Mouse (Mus musculus) midbrain, embryonic 11.5 days (tissue): ENCODE data around the gene Cdiptos. TPM values are rescaled to one million over a fixed set of nuclear protein-coding genes. Genes with fewer than 3 reads are reported as not detected.

Experiments
- ATAC-seq: fragments of 200-750 bp; cut with Nextera tagmentation; 2 replicates; pipeline ENCODE4 v1.8.0; 2017; ENCODE audit warnings: moderate TSS enrichment, moderate library complexity; ENCODE audit not compliant: low FRiP score
- DNase-seq: peaks from one replicate; pipeline ENCODE4 v3.0.0; 2015; ENCODE audit warnings: low spot score; ENCODE audit errors: missing footprints
- H3K27ac ChIP-seq: fragments of 300-500 bp; sonication (generic); 2 replicates; pipeline ENCODE4 v1.5.1; 2014; ENCODE audit warnings: low read depth, low read length
- H3K27me3 ChIP-seq: fragments of 300-500 bp; sonication (generic); 2 replicates; pipeline ENCODE4 v1.6.1; 2014; ENCODE audit warnings: mild to moderate bottlenecking, low read length, moderate library complexity, mixed read lengths; ENCODE audit not compliant: control insufficient read depth, insufficient read depth
- H3K36me3 ChIP-seq: fragments of 300-500 bp; sonication (generic); 2 replicates; pipeline ENCODE4 v1.6.1; 2014; ENCODE audit warnings: mild to moderate bottlenecking, low read length, moderate library complexity, mixed read lengths; ENCODE audit not compliant: control insufficient read depth, insufficient read depth
- H3K4me1 ChIP-seq: fragments of 300-500 bp; sonication (generic); 2 replicates; pipeline ENCODE4 v1.6.1; 2014; ENCODE audit warnings: low read length; ENCODE audit not compliant: control insufficient read depth, insufficient read depth
- H3K4me2 ChIP-seq: fragments of 300-500 bp; sonication (generic); 2 replicates; pipeline ENCODE4 v1.6.1; 2014; ENCODE audit warnings: mild to moderate bottlenecking, moderate library complexity
- H3K4me3 ChIP-seq: fragments of 300-500 bp; sonication (generic); 2 replicates; pipeline ENCODE4 v1.5.1; 2014; ENCODE audit warnings: low read depth, low read length
- H3K9ac ChIP-seq: fragments of 300-500 bp; sonication (generic); 2 replicates; pipeline ENCODE4 v1.6.1; 2014; ENCODE audit warnings: low read length
- H3K9me3 ChIP-seq: fragments of 300-500 bp; sonication (generic); 2 replicates; pipeline ENCODE4 v1.6.1; 2016; ENCODE audit warnings: low read length; ENCODE audit not compliant: control insufficient read depth
- WGBS: fragments of 180-500 bp; shearing (Covaris S2); extraction: QIAGEN DNeasy Blood & Tissue Kit; methylation state at CpG from one replicate; pipeline ENCODE4 v1.1.7; 2014; 5-methylcytosine and 5-hydroxymethylcytosine counted together
- polyA plus RNA-seq: library from polyadenylated mRNA; unstranded; fragments of >200 nt; fragmentation: Nextera tagmentation; extraction: Ambion mirVana; gene quantifications from 2 replicates; pipeline ENCODE4 v1.2.1, GENCODE M21; 2014

Cdiptos gene
- polyA plus RNA-seq, 1 experiment from 2014 or later, result 1.3 TPM

DNA sequence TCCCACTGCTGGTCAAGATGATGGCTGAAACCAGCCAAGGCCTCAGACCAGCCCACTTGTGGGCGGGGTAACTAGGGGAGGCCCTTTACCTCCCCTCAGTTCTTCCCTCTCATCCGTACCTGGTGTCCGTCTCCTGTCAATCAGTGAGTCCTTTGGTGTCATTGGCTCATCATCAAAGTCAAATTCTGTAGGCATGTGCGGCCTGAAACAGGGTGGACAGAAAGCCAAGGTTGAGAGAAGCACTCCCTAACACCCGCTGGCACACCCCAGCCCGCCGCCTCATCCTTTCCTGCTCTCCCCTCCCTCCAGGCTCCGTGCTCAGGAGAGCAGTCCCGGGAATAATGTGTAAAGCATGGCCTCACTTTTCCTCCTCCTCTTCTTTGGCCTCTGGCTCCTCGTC is 40.2 kb upstream of the Cdiptos start:
- Histone ChIP-seq H3K36me3 (0 out of 2 replicates have a peak, but pooled peaks cover 4% of the 10 kb centered on the region), H3K4me3 (peak overlapping the region; percentile 80), H3K9ac (peak overlapping the region; percentile 85), H3K4me1 (peaks cover 26% of the 10 kb centered on the region), H3K27ac (peak overlapping the region; percentile 93), H3K4me2 (peak overlapping the region; percentile 94), H3K27me3 (no peaks in the 10 kb centered on the region), H3K9me3 (no peaks in the 10 kb centered on the region)
- WGBS, result 1% methylated on average over 10 of the region's 10 CpGs
- peak; percentile 30 for ATAC-seq
- DNase-seq, result peak; percentile 88

DNA sequence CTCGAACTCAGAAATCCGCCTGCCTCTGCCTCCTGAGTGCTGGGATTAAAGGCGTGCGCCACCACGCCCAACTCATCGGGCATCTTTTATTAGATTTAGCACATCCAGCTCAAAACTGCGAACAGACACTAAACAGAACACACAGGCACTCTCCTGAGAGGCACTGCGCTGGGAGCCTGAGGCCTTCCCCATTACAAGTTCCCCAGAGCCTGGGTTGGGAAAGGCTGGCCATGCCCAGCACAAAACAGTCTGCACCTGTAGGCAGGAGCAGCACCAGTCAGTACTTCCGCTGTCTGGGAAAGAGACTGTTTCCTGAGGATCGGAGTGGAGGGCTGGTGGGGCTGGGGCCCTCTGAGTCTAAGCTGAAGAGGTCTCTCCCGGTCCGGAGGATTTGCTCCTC is 39.1 kb upstream of the Cdiptos start:
- peaks cover 16% of the 10 kb centered on the region for H3K4me1 ChIP-seq
- H3K4me2 ChIP-seq, result no peak overlapping the region
- H3K4me3 ChIP-seq, result no peak overlapping the region
- H3K27ac ChIP-seq, result no peak overlapping the region
- H3K9ac ChIP-seq, result no peak overlapping the region
- ATAC-seq (no peak), DNase-seq (no peak)
- 0 out of 2 replicates have a peak, but pooled peaks cover 4% of the 10 kb centered on the region for H3K36me3 ChIP-seq
- WGBS, result 97% methylated on average over 12 of the region's 12 CpGs
- H3K27me3 ChIP-seq, result no peaks in the 10 kb centered on the region
- H3K9me3 ChIP-seq, result no peaks in the 10 kb centered on the region

- ATAC-seq (no peak), DNase-seq (no peak)
- Histone ChIP-seq H3K9me3 (no peaks in the 10 kb centered on the region), H3K36me3 (0 out of 2 replicates have a peak, but pooled peaks cover 4% of the 10 kb centered on the region), H3K4me2 (peak within 1 kb of the TSS; percentile 94), H3K27me3 (no peaks in the 10 kb centered on the region), H3K4me1 (peaks cover 13% of the 10 kb centered on the region), H3K9ac (no peak within 1 kb of the TSS), H3K4me3 (peak within 1 kb of the TSS; percentile 80), H3K27ac (no peak within 1 kb of the TSS)
- 74% methylated on average over 11 of the region's 11 CpGs for WGBS
These were observed 38.4 kb upstream of the Cdiptos start, which contains the start of gene Mvp for GRCm38 (mm10) chr7:127014320-127014719. TSS of gene Mvp (minus strand) at chr7:127014621.

- no peak for ATAC-seq
- Histone ChIP-seq H3K36me3 (0 out of 2 replicates have a peak, but pooled peaks cover 4% of the 10 kb centered on the region), H3K4me3 (no peak overlapping the region), H3K4me1 (peaks cover 9% of the 10 kb centered on the region), H3K27ac (no peak overlapping the region), H3K9me3 (no peaks in the 10 kb centered on the region), H3K4me2 (no peak overlapping the region), H3K27me3 (no peaks in the 10 kb centered on the region), H3K9ac (no peak overlapping the region)
- 93% methylated on average over 6 of the region's 6 CpGs for WGBS
- DNase-seq, result no peak
These were observed 37.5 kb upstream of the Cdiptos start for GRCm38 (mm10) chr7:127013385-127013784.

DNA sequence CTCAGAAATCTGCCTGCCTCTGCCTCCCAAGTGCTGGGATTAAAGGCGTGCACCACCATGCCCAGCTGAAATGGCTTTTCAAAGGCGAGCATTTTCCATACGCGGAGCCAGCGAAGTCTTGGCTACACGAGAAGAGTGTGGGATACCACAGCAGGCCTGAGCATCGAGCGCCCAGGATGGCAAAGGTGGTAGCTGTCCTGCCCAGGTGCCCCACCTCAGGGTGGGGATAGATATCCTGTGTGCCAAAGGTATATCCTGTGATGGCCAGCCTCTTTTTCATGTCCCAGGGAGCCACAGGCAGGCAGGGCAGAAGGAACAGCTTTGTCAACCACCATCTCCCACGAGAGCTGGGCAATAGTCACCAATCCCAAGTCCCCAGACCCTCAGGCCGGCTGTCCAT is 36.9 kb upstream of the Cdiptos start:
- H3K4me3 ChIP-seq, result no peak overlapping the region

GRCm38 (mm10) chr7:127012374-127012773 is 36.5 kb upstream of the Cdiptos start:
- Histone ChIP-seq H3K9ac (no peak overlapping the region), H3K4me3 (no peak overlapping the region), H3K36me3 (0 out of 2 replicates have a peak, but pooled peaks cover 4% of the 10 kb centered on the region), H3K27ac (no peak overlapping the region), H3K9me3 (no peaks in the 10 kb centered on the region), H3K4me1 (peaks cover 9% of the 10 kb centered on the region), H3K27me3 (no peaks in the 10 kb centered on the region), H3K4me2 (no peak overlapping the region)
- ATAC-seq (no peak), DNase-seq (no peak)
- WGBS, result 88% methylated on average over 6 of the region's 6 CpGs

More for the DNA sequence above, 36.9 kb upstream of the Cdiptos start:
- Histone ChIP-seq H3K9ac (no peak overlapping the region), H3K4me2 (no peak overlapping the region), H3K36me3 (0 out of 2 replicates have a peak, but pooled peaks cover 4% of the 10 kb centered on the region), H3K27me3 (no peaks in the 10 kb centered on the region), H3K9me3 (no peaks in the 10 kb centered on the region), H3K4me1 (peaks cover 9% of the 10 kb centered on the region), H3K27ac (no peak overlapping the region)
- 97% methylated on average over 10 of the region's 10 CpGs for WGBS
- ATAC-seq (no peak), DNase-seq (no peak)

GRCm38 (mm10) chr7:127011717-127012116 is 35.8 kb upstream of the Cdiptos start:
- Histone ChIP-seq H3K27ac (no peak overlapping the region), H3K36me3 (0 out of 2 replicates have a peak, but pooled peaks cover 4% of the 10 kb centered on the region), H3K27me3 (no peaks in the 10 kb centered on the region)

GRCm38 (mm10) chr7:127011051-127011450 is 35.2 kb upstream of the Cdiptos start:
- Histone ChIP-seq H3K9me3 (no peaks in the 10 kb centered on the region), H3K36me3 (0 out of 2 replicates have a peak, but pooled peaks cover 4% of the 10 kb centered on the region), H3K4me2 (no peak overlapping the region), H3K27me3 (no peaks in the 10 kb centered on the region), H3K27ac (no peak overlapping the region), H3K9ac (no peak overlapping the region), H3K4me1 (peaks cover 9% of the 10 kb centered on the region), H3K4me3 (no peak overlapping the region)
- WGBS, result 91% methylated on average over 2 of the region's 2 CpGs
- no peak for DNase-seq
- no peak for ATAC-seq

More at GRCm38 (mm10) chr7:127011717-127012116, 35.8 kb upstream of the Cdiptos start:
- peaks cover 9% of the 10 kb centered on the region for H3K4me1 ChIP-seq
- no peak overlapping the region for H3K9ac ChIP-seq
- no peak overlapping the region for H3K4me3 ChIP-seq
- ATAC-seq (no peak), DNase-seq (no peak)
- no peak overlapping the region for H3K4me2 ChIP-seq
- no peaks in the 10 kb centered on the region for H3K9me3 ChIP-seq
- WGBS, result 73% methylated on average over 2 of the region's 2 CpGs

DNA sequence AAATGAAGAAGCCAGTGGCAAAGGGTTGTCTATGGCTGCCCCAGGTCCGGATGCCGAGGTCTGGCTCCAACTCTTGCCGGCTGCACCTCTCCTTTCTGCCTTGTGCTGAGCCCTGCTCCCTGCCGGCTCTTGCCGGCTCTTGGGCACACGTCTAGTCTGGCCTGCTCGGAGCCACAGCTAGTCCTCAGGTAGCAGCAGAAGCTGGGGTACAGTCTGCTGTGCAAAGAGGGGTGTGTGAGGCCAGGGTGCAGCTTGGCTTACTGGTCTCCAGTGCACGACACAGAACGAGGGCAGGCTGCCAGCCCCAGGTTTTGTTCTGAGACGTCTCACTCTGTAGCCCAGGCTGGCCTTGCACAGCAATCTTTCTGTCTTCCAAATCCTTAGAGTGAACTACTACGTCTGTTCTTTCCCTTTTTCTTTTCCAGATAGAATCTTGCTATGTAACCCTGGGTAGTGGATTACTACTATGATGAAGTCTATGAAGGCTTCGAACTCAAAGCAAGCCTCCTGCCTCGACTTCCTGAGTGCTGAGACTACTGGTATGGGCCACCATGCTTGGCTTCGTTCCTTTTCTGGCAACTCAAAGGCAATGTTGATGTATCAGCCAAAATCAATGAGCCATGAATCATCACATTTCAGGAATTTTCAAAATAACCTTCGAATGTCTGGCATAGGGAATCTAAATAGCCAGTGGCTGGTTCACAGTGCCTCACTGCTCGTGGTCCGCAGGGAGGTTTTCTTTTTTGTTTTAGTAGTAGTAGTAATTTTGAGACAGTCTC is 33.6 kb upstream of the Cdiptos start:
- Histone ChIP-seq H3K4me1 (no peaks in the 10 kb centered on the region), H3K27me3 (no peaks in the 10 kb centered on the region), H3K9me3 (no peaks in the 10 kb centered on the region), H3K4me2 (no peak overlapping the region), H3K27ac (no peak overlapping the region; the same call in 1 of the 2 replicates), H3K9ac (no peak overlapping the region; the same call in 1 of the 2 replicates), H3K4me3 (no peak overlapping the region), H3K36me3 (no peaks in the 10 kb centered on the region)
- DNase-seq (no peak), ATAC-seq (no peak)
- WGBS, result 86% methylated on average over 17 of the region's 17 CpGs
